Mouse (Mus musculus): ENCODE data around the gene Bdh1. TPM values are rescaled to one million over a fixed set of nuclear protein-coding genes. Genes with fewer than 3 reads are reported as not detected.
"Not testable (repeated sequence)": the region's sequence is repeated elsewhere in the genome, so short reads cannot be mapped to it uniquely, and the experiment has no call there.

Gene Bdh1
- polyA plus RNA-seq, 1 experiment from 2014 or later: 68.3 TPM

GRCm38 (mm10) chr16:31461046-31461445 lies 39.0 kb downstream of the Bdh1 start:
- 61% methylated on average over 5 of the region's 5 CpGs for WGBS
- no peak overlapping the region for H3K4me2 ChIP-seq (ENCODE audit: low read length)
- H3K4me3 ChIP-seq (ENCODE audit: low read depth, low read length): no peak overlapping the region
- no peak overlapping the region for H3K9ac ChIP-seq (ENCODE audit: low read length)
- H3K4me1 ChIP-seq (replicated peaks; ENCODE audit: control insufficient read depth, insufficient read depth, low read length): peaks cover 6% of the 10 kb centered on the region; the same call in 1 of the 2 replicates
- H3K27ac ChIP-seq (ENCODE audit: low read depth): no peak overlapping the region
- no peaks in the 10 kb centered on the region for H3K36me3 ChIP-seq (ENCODE audit: control insufficient read depth, insufficient read depth, low read length)
- no peaks in the 10 kb centered on the region for H3K9me3 ChIP-seq (ENCODE audit: control insufficient read depth, low read length)
- no peaks in the 10 kb centered on the region for H3K27me3 ChIP-seq (replicated peaks; ENCODE audit: control insufficient read depth, insufficient read depth, low read length)
- no peak for ATAC-seq (replicated peaks; ENCODE audit: low FRiP score, low TSS enrichment, low read depth)
- no peak for DNase-seq (ENCODE audit: low spot score)

- WGBS: 22% methylated on average over 12 of the region's 12 CpGs
- Histone ChIP-seq H3K4me3 (ENCODE audit: low read depth, low read length) (no peak overlapping the region), H3K4me1 (replicated peaks; ENCODE audit: control insufficient read depth, insufficient read depth, low read length) (peaks cover 6% of the 10 kb centered on the region; the same call in 1 of the 2 replicates), H3K36me3 (ENCODE audit: control insufficient read depth, insufficient read depth, low read length) (no peaks in the 10 kb centered on the region), H3K27me3 (replicated peaks; ENCODE audit: control insufficient read depth, insufficient read depth, low read length) (no peaks in the 10 kb centered on the region), H3K9me3 (ENCODE audit: control insufficient read depth, low read length) (no peaks in the 10 kb centered on the region), H3K4me2 (ENCODE audit: low read length) (no peak overlapping the region), H3K27ac (ENCODE audit: low read depth) (no peak overlapping the region), H3K9ac (ENCODE audit: low read length) (no peak overlapping the region)
- ATAC-seq (replicated peaks; ENCODE audit: low FRiP score, low TSS enrichment, low read depth) (no peak), DNase-seq (ENCODE audit: low spot score) (no peak)
These were observed 40.1 kb downstream of the Bdh1 start for GRCm38 (mm10) chr16:31462113-31462687.

GRCm38 (mm10) chr16:31464953-31465352 lies 42.9 kb downstream of the Bdh1 start:
- Histone ChIP-seq H3K4me1 (replicated peaks; ENCODE audit: control insufficient read depth, insufficient read depth, low read length) (no peaks in the 10 kb centered on the region; the same call in 1 of the 2 replicates), H3K9ac (ENCODE audit: low read length) (no peak overlapping the region), H3K9me3 (ENCODE audit: control insufficient read depth, low read length) (no peaks in the 10 kb centered on the region), H3K4me2 (ENCODE audit: low read length) (no peak overlapping the region), H3K27ac (ENCODE audit: low read depth) (no peak overlapping the region), H3K36me3 (ENCODE audit: control insufficient read depth, insufficient read depth, low read length) (no peaks in the 10 kb centered on the region), H3K27me3 (replicated peaks; ENCODE audit: control insufficient read depth, insufficient read depth, low read length) (no peaks in the 10 kb centered on the region), H3K4me3 (ENCODE audit: low read depth, low read length) (no peak overlapping the region)
- DNase-seq (ENCODE audit: low spot score) (no peak), ATAC-seq (replicated peaks; ENCODE audit: low FRiP score, low TSS enrichment, low read depth) (0 out of 2 replicates have a peak, but pooled peaks have one; percentile 38)
- 84% methylated on average over 5 of the region's 5 CpGs for WGBS

GRCm38 (mm10) chr16:31465630-31466029 lies 43.5 kb downstream of the Bdh1 start:
- DNase-seq (ENCODE audit: low spot score) (no peak), ATAC-seq (replicated peaks; ENCODE audit: low FRiP score, low TSS enrichment, low read depth) (no peak)
- WGBS: 53% methylated on average over 4 of the region's 4 CpGs

GRCm38 (mm10) chr16:31466106-31466505 lies 44.0 kb downstream of the Bdh1 start:
- H3K4me2 ChIP-seq (ENCODE audit: low read length): no peak overlapping the region
- H3K4me1 ChIP-seq (replicated peaks; ENCODE audit: control insufficient read depth, insufficient read depth, low read length): no peaks in the 10 kb centered on the region
- H3K27me3 ChIP-seq (replicated peaks; ENCODE audit: control insufficient read depth, insufficient read depth, low read length): no peaks in the 10 kb centered on the region
- no peak overlapping the region for H3K4me3 ChIP-seq (ENCODE audit: low read depth, low read length)
- no peak overlapping the region for H3K27ac ChIP-seq (ENCODE audit: low read depth)
- H3K36me3 ChIP-seq (ENCODE audit: control insufficient read depth, insufficient read depth, low read length): no peaks in the 10 kb centered on the region
- H3K9me3 ChIP-seq (ENCODE audit: control insufficient read depth, low read length): no peaks in the 10 kb centered on the region
- no peak overlapping the region for H3K9ac ChIP-seq (ENCODE audit: low read length)
- WGBS: 77% methylated on average over 5 of the region's 5 CpGs
- ATAC-seq (replicated peaks; ENCODE audit: low FRiP score, low TSS enrichment, low read depth) (no peak), DNase-seq (ENCODE audit: low spot score) (no peak)

More at GRCm38 (mm10) chr16:31465630-31466029, 43.5 kb downstream of the Bdh1 start:
- H3K9ac ChIP-seq (ENCODE audit: low read length): no peak overlapping the region
- H3K36me3 ChIP-seq (ENCODE audit: control insufficient read depth, insufficient read depth, low read length): no peaks in the 10 kb centered on the region
- H3K27ac ChIP-seq (ENCODE audit: low read depth): no peak overlapping the region
- H3K4me3 ChIP-seq (ENCODE audit: low read depth, low read length): no peak overlapping the region
- H3K4me2 ChIP-seq (ENCODE audit: low read length): no peak overlapping the region
- H3K9me3 ChIP-seq (ENCODE audit: control insufficient read depth, low read length): no peaks in the 10 kb centered on the region
- no peaks in the 10 kb centered on the region for H3K4me1 ChIP-seq (replicated peaks; ENCODE audit: control insufficient read depth, insufficient read depth, low read length)
- H3K27me3 ChIP-seq (replicated peaks; ENCODE audit: control insufficient read depth, insufficient read depth, low read length): no peaks in the 10 kb centered on the region

- H3K36me3 ChIP-seq (ENCODE audit: control insufficient read depth, insufficient read depth, low read length): not testable (repeated sequence)
These were observed 48.7 kb downstream of the Bdh1 start for GRCm38 (mm10) chr16:31470819-31471218.

GRCm38 (mm10) chr16:31471994-31472393 lies 49.9 kb downstream of the Bdh1 start:
- WGBS: 84% methylated on average over 5 of the region's 5 CpGs
- Histone ChIP-seq H3K27me3 (replicated peaks; ENCODE audit: control insufficient read depth, insufficient read depth, low read length) (no peaks in the 10 kb centered on the region), H3K27ac (ENCODE audit: low read depth) (no peak overlapping the region), H3K4me2 (ENCODE audit: low read length) (no peak overlapping the region), H3K9me3 (ENCODE audit: control insufficient read depth, low read length) (no peaks in the 10 kb centered on the region), H3K9ac (ENCODE audit: low read length) (no peak overlapping the region), H3K4me3 (ENCODE audit: low read depth, low read length) (no peak overlapping the region), H3K36me3 (ENCODE audit: control insufficient read depth, insufficient read depth, low read length) (no peaks in the 10 kb centered on the region), H3K4me1 (replicated peaks; ENCODE audit: control insufficient read depth, insufficient read depth, low read length) (peaks cover 5% of the 10 kb centered on the region; the same call in 1 of the 2 replicates)
- DNase-seq (ENCODE audit: low spot score) (no peak), ATAC-seq (replicated peaks; ENCODE audit: low FRiP score, low TSS enrichment, low read depth) (no peak)

More at GRCm38 (mm10) chr16:31470819-31471218, 48.7 kb downstream of the Bdh1 start:
- not testable (repeated sequence) for ATAC-seq (replicated peaks; ENCODE audit: low FRiP score, low TSS enrichment, low read depth); H3K9me3 ChIP-seq (ENCODE audit: control insufficient read depth, low read length); H3K4me1 ChIP-seq (replicated peaks; ENCODE audit: control insufficient read depth, insufficient read depth, low read length); DNase-seq (ENCODE audit: low spot score); H3K4me2 ChIP-seq (ENCODE audit: low read length); H3K27me3 ChIP-seq (replicated peaks; ENCODE audit: control insufficient read depth, insufficient read depth, low read length); H3K27ac ChIP-seq (ENCODE audit: low read depth); H3K9ac ChIP-seq (ENCODE audit: low read length); H3K4me3 ChIP-seq (ENCODE audit: low read depth, low read length)
- 89% methylated on average over 4 of the region's 4 CpGs for WGBS

GRCm38 (mm10) chr16:31473226-31473625 lies 51.1 kb downstream of the Bdh1 start:
- Histone ChIP-seq H3K36me3 (ENCODE audit: control insufficient read depth, insufficient read depth, low read length) (no peaks in the 10 kb centered on the region), H3K27me3 (replicated peaks; ENCODE audit: control insufficient read depth, insufficient read depth, low read length) (no peaks in the 10 kb centered on the region), H3K9ac (ENCODE audit: low read length) (no peak overlapping the region), H3K4me3 (ENCODE audit: low read depth, low read length) (no peak overlapping the region), H3K4me1 (replicated peaks; ENCODE audit: control insufficient read depth, insufficient read depth, low read length) (peaks cover 5% of the 10 kb centered on the region; the same call in 1 of the 2 replicates), H3K4me2 (ENCODE audit: low read length) (no peak overlapping the region), H3K9me3 (ENCODE audit: control insufficient read depth, low read length) (no peaks in the 10 kb centered on the region), H3K27ac (ENCODE audit: low read depth) (no peak overlapping the region)
- no peak for DNase-seq (ENCODE audit: low spot score)
- WGBS: 100% methylated on average over 1 of the region's 1 CpGs
- ATAC-seq (replicated peaks; ENCODE audit: low FRiP score, low TSS enrichment, low read depth): no peak
